Mouse (Mus musculus) heart, adult 2 months (tissue): ENCODE measurements around the gene Rab3gap2. TPM values are rescaled to one million over a fixed set of nuclear protein-coding genes. Genes with fewer than 3 reads are reported as not detected.
"Not testable (repeated sequence)": the region's sequence is repeated elsewhere in the genome, so short reads cannot be mapped to it uniquely, and the experiment has no call there.

Source experiments
- DNase-seq, 2 experiments: peaks; one replicate each; pipeline ENCODE4 v3.0.0; 2021
- H3K27ac ChIP-seq: fragments of 200-600 bp; 2 replicates; pipeline ENCODE4 v1.8.1; 2022
- H3K27me3 ChIP-seq: fragments of 200-500 bp; 2 replicates; pipeline ENCODE4 v1.6.1; 2012; ENCODE audit warnings: mild to moderate bottlenecking, low read length, inconsistent platforms, mixed read lengths; ENCODE audit not compliant: control insufficient read depth, insufficient read depth
- H3K36me3 ChIP-seq: fragments of 200-500 bp; 2 replicates; pipeline ENCODE4 v1.6.1; 2012; ENCODE audit warnings: low read length, inconsistent platforms; ENCODE audit not compliant: control insufficient read depth, insufficient read depth
- H3K4me1 ChIP-seq: fragments of 200-500 bp; 2 replicates; pipeline ENCODE4 v1.6.1; 2011; ENCODE audit warnings: low read length; ENCODE audit not compliant: control insufficient read depth, insufficient read depth
- H3K4me3 ChIP-seq: fragments of 200-600 bp; 2 replicates; pipeline ENCODE4 v1.8.1; 2022
- H3K79me2 ChIP-seq: fragments of 200-500 bp; replicated peaks from 2 replicates; pipeline ENCODE4 v1.6.1; 2012; ENCODE audit warnings: mild to moderate bottlenecking, inconsistent platforms, low read length, moderate library complexity, mixed read lengths; ENCODE audit not compliant: control insufficient read depth, insufficient read depth
- H3K9ac ChIP-seq: fragments of 200-500 bp; 2 replicates; pipeline ENCODE4 v1.6.1; 2012; ENCODE audit warnings: low read depth, mild to moderate bottlenecking, control low read depth, inconsistent platforms, low read length, mixed read lengths
- CTCF ChIP-seq: fragments of 200-600 bp; IDR thresholded peaks from 2 replicates; pipeline ENCODE4 v1.8.1; 2022; ENCODE audit warnings: antibody characterized with exemption, mild to moderate bottlenecking, moderate library complexity
- EP300 ChIP-seq: fragments of 200-500 bp; IDR thresholded peaks from 2 replicates; pipeline ENCODE4 v1.6.1; 2011; ENCODE audit warnings: low read depth, low read length, control low read depth; ENCODE audit not compliant: insufficient read depth
- POLR2A ChIP-seq: fragments of 200-500 bp; IDR thresholded peaks from 2 replicates; pipeline ENCODE4 v1.6.1; 2011; ENCODE audit warnings: mild to moderate bottlenecking, low read depth, low read length, control low read depth; ENCODE audit not compliant: insufficient read depth
- WGBS: fragments of 180-500 bp; shearing (Covaris S2); methylation state at CpG from one replicate; pipeline ENCODE4 v1.1.7; 2018; 5-methylcytosine and 5-hydroxymethylcytosine counted together
- intact Hi-C: fragments of 180-260 bp; cut with DNase I; formaldehyde crosslinking; loops from one replicate; pipeline ENCODE4 v1.15.1; 2025
- polyA plus RNA-seq: library from polyadenylated mRNA; depleted of rRNA; stranded (reverse); fragments of >200 nt; gene quantifications from 2 replicates; pipeline ENCODE4 v1.2.3, GENCODE M21; 2012
- total RNA-seq, 2 experiments: library from RNA; stranded (reverse); gene quantifications; 2 replicates each; pipeline ENCODE4 v1.2.3; 2021

Rab3gap2 gene
- total and polyA plus RNA-seq, 3 experiments, result 10.3 to 20.2 (median 19.9) TPM

- TF ChIP-seq EP300, result no peak
- no peak for TF ChIP-seq CTCF
- TF ChIP-seq POLR2A, result no peak
- no peak overlapping the region for H3K4me3 ChIP-seq
- no peaks in the 10 kb centered on the region; the same call in 1 of the 2 replicates for H3K79me2 ChIP-seq
- no peak overlapping the region for H3K27ac ChIP-seq
- intact Hi-C loops, result no loop called here
- H3K4me1 ChIP-seq, result no peaks in the 10 kb centered on the region
- DNase-seq, result no peak
- H3K36me3 ChIP-seq, result no peaks in the 10 kb centered on the region; the same call in 1 of the 2 replicates
- H3K9ac ChIP-seq, result no peak overlapping the region
- 77% methylated on average over 4 of the region's 4 CpGs for WGBS
- H3K27me3 ChIP-seq, result no peaks in the 10 kb centered on the region
Observed at GRCm38 (mm10) chr1:185314546-185314945, 110.6 kb downstream of the Rab3gap2 start.

GRCm38 (mm10) chr1:185315846-185316568 lies 112.1 kb downstream of the Rab3gap2 start:
- no peaks in the 10 kb centered on the region for H3K27me3 ChIP-seq
- WGBS, result 92% methylated on average over 16 of the region's 16 CpGs
- no peak for DNase-seq
- H3K4me3 ChIP-seq, result no peak overlapping the region
- H3K9ac ChIP-seq, result no peak overlapping the region
- H3K79me2 ChIP-seq, result no peaks in the 10 kb centered on the region; the same call in 1 of the 2 replicates
- H3K27ac ChIP-seq, result no peak overlapping the region
- TF ChIP-seq POLR2A (no peak), EP300 (no peak), CTCF (no peak)
- intact Hi-C loops, result no loop called here
- no peaks in the 10 kb centered on the region for H3K4me1 ChIP-seq
- H3K36me3 ChIP-seq, result no peaks in the 10 kb centered on the region; the same call in 1 of the 2 replicates

- DNase-seq, H3K36me3 ChIP-seq, H3K27me3 ChIP-seq, H3K4me3 ChIP-seq, H3K79me2 ChIP-seq, H3K4me1 ChIP-seq, H3K27ac ChIP-seq, H3K9ac ChIP-seq: not testable (repeated sequence)
- intact Hi-C loops, result loop anchor here (5.0 kb wide), 1 partner anchor 126 kb away; the partner anchor contains the start of gene Rab3gap2
- TF ChIP-seq CTCF, result peak; percentile 12; the same call in 1 of the 2 replicates
- WGBS, result 54% methylated on average over 3 of the region's 3 CpGs
Observed at GRCm38 (mm10) chr1:185327754-185328345, 123.9 kb downstream of the Rab3gap2 start.

GRCm38 (mm10) chr1:185328721-185329610 lies 125.0 kb downstream of the Rab3gap2 start, which contains the start of gene Iars2:
Gene Iars2 (minus strand): TSS chr1:185329396.
- intact Hi-C loops, result loop anchor here (5.0 kb wide), 1 partner anchor 127 kb away; the partner anchor contains the start of gene Rab3gap2
- under 1% methylated on average over 75 of the region's 76 CpGs for WGBS

DNA sequence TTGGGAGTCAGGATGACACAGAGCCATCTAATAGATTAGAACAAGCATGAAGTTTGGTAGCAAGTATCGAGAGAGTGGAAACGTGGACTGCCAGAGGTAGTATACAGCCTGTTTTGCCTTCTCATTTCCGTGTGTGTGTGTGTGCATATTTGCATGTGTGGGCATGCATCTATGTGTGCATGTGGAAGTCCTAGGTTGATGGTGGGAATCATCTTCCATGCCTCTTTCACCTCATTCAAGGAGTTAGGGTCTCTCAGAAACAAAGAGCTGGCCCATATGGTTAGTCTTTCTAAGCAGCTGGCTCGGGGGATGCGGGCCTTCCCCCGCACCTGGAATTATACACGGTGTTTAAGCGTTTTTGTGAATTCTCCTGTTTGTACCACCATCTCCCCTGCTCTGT lies 125.9 kb downstream of the Rab3gap2 start:
- Histone ChIP-seq H3K27ac (peak overlapping the region; percentile 98), H3K27me3 (no peaks in the 10 kb centered on the region), H3K4me1 (peaks cover 3% of the 10 kb centered on the region), H3K4me3 (no peak overlapping the region), H3K36me3 (no peaks in the 10 kb centered on the region), H3K9ac (no peak overlapping the region), H3K79me2 (no peaks in the 10 kb centered on the region)
- WGBS, result 89% methylated on average over 8 of the region's 8 CpGs
- intact Hi-C loops, result loop anchor here (5.0 kb wide), 1 partner anchor 128 kb away; the partner anchor contains the start of gene Rab3gap2
- DNase-seq, result no peak
- TF ChIP-seq EP300 (no peak), POLR2A (no peak), CTCF (no peak)

More at GRCm38 (mm10) chr1:185328721-185329610, 125.0 kb downstream of the Rab3gap2 start, which contains the start of gene Iars2:
- Histone ChIP-seq H3K36me3 (no peaks in the 10 kb centered on the region), H3K79me2 (no peaks in the 10 kb centered on the region), H3K27ac (peak within 1 kb of the TSS; percentile 98), H3K4me1 (peaks cover 3% of the 10 kb centered on the region), H3K9ac (peak within 1 kb of the TSS; percentile 71), H3K4me3 (peak within 1 kb of the TSS; percentile 72), H3K27me3 (no peaks in the 10 kb centered on the region)
- TF ChIP-seq POLR2A, result peak; percentile 77
- peak; percentile 15; the same call in 1 of the 2 replicates for TF ChIP-seq CTCF
- no peak for TF ChIP-seq EP300
- peak; percentile 93 to 97 for DNase-seq
